Mouse (Mus musculus) ZHBTc4 (cell line): ENCODE measurements around the gene Olfr397.

Experiments
- DNase-seq: peaks from one replicate; pipeline ENCODE4 v3.0.0-alpha.2; 2011; ENCODE audit warnings: low read depth, low spot score

Olfr397 gene

GRCm38 (mm10) chr11:73960517-73960916, at the start of gene Olfr397:
TSS of gene Olfr397 (plus strand) at chr11:73960817.
- no peak for DNase-seq

GRCm38 (mm10) chr11:73936377-73936776, 24.2 kb upstream of the Olfr397 start, which contains the start of gene Olfr23:
TSS of gene Olfr23 (plus strand) at chr11:73936677.
- DNase-seq = no peak

GRCm38 (mm10) chr11:73990307-73990706, 29.7 kb downstream of the Olfr397 start, which contains the start of gene Olfr398:
TSS of gene Olfr398 (minus strand) at chr11:73990407.
- DNase-seq = no peak

GRCm38 (mm10) chr11:73993115-73993514, 32.5 kb downstream of the Olfr397 start:
- DNase-seq = peak; percentile 13
